Mouse (Mus musculus) liver, postnatal 0 days (tissue): ENCODE measurements at regions not wholly inside any gene's neighbourhood (a gene's known extent, or its start where the extent isn't known, plus 50 kb on each side); places are given as distances from the start of the nearest gene placed in this dataset.

Source experiments
- ATAC-seq: fragments of 200-750 bp; cut with Nextera tagmentation; 2 replicates; pipeline ENCODE4 v1.8.0; 2017; ENCODE audit warnings: mild to moderate bottlenecking, moderate library complexity
- DNase-seq: peaks from one replicate; pipeline ENCODE4 v3.0.0-alpha.2; 2016
- H3K27ac ChIP-seq: fragments of 300-500 bp; sonication (generic); 2 replicates; pipeline ENCODE4 v1.5.1; 2014; ENCODE audit warnings: antibody characterized with exemption, moderate library complexity, mild to moderate bottlenecking, low read depth
- H3K27me3 ChIP-seq: fragments of 300-500 bp; sonication (generic); 2 replicates; pipeline ENCODE4 v1.6.1; 2014; ENCODE audit warnings: low read length, control low read depth, mixed read lengths; ENCODE audit not compliant: insufficient read depth
- H3K36me3 ChIP-seq: fragments of 300-500 bp; sonication (generic); replicated peaks from 2 replicates; pipeline ENCODE4 v1.6.1; 2014; ENCODE audit warnings: mild to moderate bottlenecking, control low read depth, low read length, moderate library complexity, mixed read lengths; ENCODE audit not compliant: insufficient read depth
- H3K4me1 ChIP-seq: fragments of 300-500 bp; sonication (generic); 2 replicates; pipeline ENCODE4 v1.6.1; 2014; ENCODE audit warnings: antibody characterized with exemption, mild to moderate bottlenecking, control low read depth; ENCODE audit not compliant: insufficient read depth
- H3K4me2 ChIP-seq: fragments of 300-500 bp; sonication (generic); 2 replicates; pipeline ENCODE4 v1.6.1; 2014; ENCODE audit warnings: low read depth, mild to moderate bottlenecking, low read length, moderate library complexity, mixed read lengths
- H3K4me3 ChIP-seq: fragments of 300-500 bp; sonication (generic); 2 replicates; pipeline ENCODE4 v1.5.1; 2014; ENCODE audit warnings: low read depth, low read length
- H3K9ac ChIP-seq: fragments of 300-500 bp; sonication (generic); replicated peaks from 2 replicates; pipeline ENCODE4 v1.6.1; 2014; ENCODE audit warnings: mild to moderate bottlenecking, moderate library complexity
- H3K9me3 ChIP-seq: fragments of 300-500 bp; sonication (generic); 2 replicates; pipeline ENCODE4 v1.6.1; 2016; ENCODE audit warnings: mild to moderate bottlenecking, control low read depth, low read length, mixed read lengths
- CTCF ChIP-seq: sonication (generic); IDR thresholded peaks from 2 replicates; pipeline ENCODE4 v1.5.1; 2016; ENCODE audit warnings: antibody characterized with exemption, low read depth
- EP300 ChIP-seq: IDR thresholded peaks from 2 replicates; pipeline ENCODE4 v1.6.1; 2016; ENCODE audit warnings: antibody characterized with exemption, low read depth, mild to moderate bottlenecking
- WGBS: fragments of 180-500 bp; shearing (Covaris S2); extraction: QIAGEN DNeasy Blood & Tissue Kit; methylation state at CpG from one replicate; pipeline ENCODE4 v1.1.7; 2014; ENCODE audit not compliant: insufficient replicate concordance; 5-methylcytosine and 5-hydroxymethylcytosine counted together

GRCm38 (mm10) chr13:70213622-70214021, 411.4 kb downstream of the Med10 start:
- no peak overlapping the region for H3K4me3 ChIP-seq
- TF ChIP-seq EP300, result no peak
- TF ChIP-seq CTCF, result no peak
- no peaks in the 10 kb centered on the region for H3K4me1 ChIP-seq
- H3K36me3 ChIP-seq, result no peaks in the 10 kb centered on the region
- DNase-seq, result no peak
- ATAC-seq, result no peak
- H3K9ac ChIP-seq, result no peak overlapping the region
- H3K27me3 ChIP-seq, result no peaks in the 10 kb centered on the region
- 76% methylated on average over 2 of the region's 2 CpGs for WGBS
- no peak overlapping the region for H3K27ac ChIP-seq
- H3K4me2 ChIP-seq, result no peak overlapping the region
- no peaks in the 10 kb centered on the region for H3K9me3 ChIP-seq

GRCm38 (mm10) chr13:70214022-70214654, 411.9 kb downstream of the Med10 start:
- no peaks in the 10 kb centered on the region for H3K27me3 ChIP-seq
- no peak overlapping the region for H3K4me2 ChIP-seq
- H3K9me3 ChIP-seq, result no peaks in the 10 kb centered on the region
- H3K4me1 ChIP-seq, result no peaks in the 10 kb centered on the region
- WGBS, result 79% methylated on average over 10 of the region's 10 CpGs
- no peak overlapping the region for H3K4me3 ChIP-seq
- no peaks in the 10 kb centered on the region for H3K36me3 ChIP-seq
- H3K9ac ChIP-seq, result no peak overlapping the region
- DNase-seq, result no peak
- no peak for ATAC-seq
- TF ChIP-seq EP300, result no peak
- TF ChIP-seq CTCF, result no peak
- H3K27ac ChIP-seq, result no peak overlapping the region

GRCm38 (mm10) chr13:70216134-70216533, 413.9 kb downstream of the Med10 start:
- H3K36me3 ChIP-seq, result no peaks in the 10 kb centered on the region
- ATAC-seq (no peak), DNase-seq (no peak)
- H3K4me1 ChIP-seq, result no peaks in the 10 kb centered on the region
- no peak overlapping the region for H3K4me3 ChIP-seq
- WGBS, result 68% methylated on average over 6 of the region's 6 CpGs
- TF ChIP-seq EP300 (no peak), CTCF (no peak)
- no peaks in the 10 kb centered on the region for H3K9me3 ChIP-seq
- no peak overlapping the region for H3K4me2 ChIP-seq
- H3K27ac ChIP-seq, result no peak overlapping the region
- H3K27me3 ChIP-seq, result no peaks in the 10 kb centered on the region
- no peak overlapping the region for H3K9ac ChIP-seq

GRCm38 (mm10) chr13:70217429-70218133, 415.4 kb downstream of the Med10 start:
- Histone ChIP-seq H3K36me3 (no peaks in the 10 kb centered on the region), H3K4me3 (no peak overlapping the region), H3K27me3 (no peaks in the 10 kb centered on the region), H3K4me2 (no peak overlapping the region), H3K4me1 (no peaks in the 10 kb centered on the region), H3K9ac (no peak overlapping the region), H3K27ac (no peak overlapping the region), H3K9me3 (no peaks in the 10 kb centered on the region)
- DNase-seq (no peak), ATAC-seq (no peak)
- TF ChIP-seq CTCF (no peak), EP300 (no peak)
- WGBS, result 59% methylated on average over 15 of the region's 15 CpGs

- Histone ChIP-seq H3K36me3 (no peaks in the 10 kb centered on the region), H3K4me1 (no peaks in the 10 kb centered on the region), H3K4me2 (no peak overlapping the region), H3K4me3 (no peak overlapping the region), H3K9ac (no peak overlapping the region), H3K27ac (no peak overlapping the region), H3K27me3 (no peaks in the 10 kb centered on the region), H3K9me3 (no peaks in the 10 kb centered on the region)
- DNase-seq, result no peak
- no peak for ATAC-seq
- WGBS, result 86% methylated on average over 5 of the region's 5 CpGs
- TF ChIP-seq CTCF (no peak), EP300 (no peak)
Measured at GRCm38 (mm10) chr13:70223485-70223884, 413.9 kb downstream of the Ice1 start.

- H3K9me3 ChIP-seq, result no peaks in the 10 kb centered on the region
- H3K36me3 ChIP-seq, result no peaks in the 10 kb centered on the region
- no peaks in the 10 kb centered on the region for H3K27me3 ChIP-seq
- no peak for TF ChIP-seq EP300
- TF ChIP-seq CTCF, result no peak
- 69% methylated on average over 6 of the region's 6 CpGs for WGBS
- H3K9ac ChIP-seq, result no peak overlapping the region
- H3K4me2 ChIP-seq, result no peak overlapping the region
- ATAC-seq (no peak), DNase-seq (no peak)
- no peaks in the 10 kb centered on the region for H3K4me1 ChIP-seq
- no peak overlapping the region for H3K4me3 ChIP-seq
- no peak overlapping the region for H3K27ac ChIP-seq
Measured at GRCm38 (mm10) chr13:70227167-70227566, 410.3 kb downstream of the Ice1 start.
